Mouse (Mus musculus): ENCODE data around the gene Sp3.
"Not testable (repeated sequence)": the region's sequence is repeated elsewhere in the genome, so short reads cannot be mapped to it uniquely, and the experiment has no call there.

The Sp3 gene

GRCm38 (mm10) chr2:72980337-72981074, at the start of gene Sp3:
Gene Sp3, minus strand, starts transcription at chr2:72980446.
- DNase-seq (ENCODE audit: low read depth, low spot score), result peak; percentile 96

- no peak for DNase-seq (ENCODE audit: low read depth, low spot score)
Observed at GRCm38 (mm10) chr2:73029846-73030245, 49.6 kb upstream of the Sp3 start.

DNA sequence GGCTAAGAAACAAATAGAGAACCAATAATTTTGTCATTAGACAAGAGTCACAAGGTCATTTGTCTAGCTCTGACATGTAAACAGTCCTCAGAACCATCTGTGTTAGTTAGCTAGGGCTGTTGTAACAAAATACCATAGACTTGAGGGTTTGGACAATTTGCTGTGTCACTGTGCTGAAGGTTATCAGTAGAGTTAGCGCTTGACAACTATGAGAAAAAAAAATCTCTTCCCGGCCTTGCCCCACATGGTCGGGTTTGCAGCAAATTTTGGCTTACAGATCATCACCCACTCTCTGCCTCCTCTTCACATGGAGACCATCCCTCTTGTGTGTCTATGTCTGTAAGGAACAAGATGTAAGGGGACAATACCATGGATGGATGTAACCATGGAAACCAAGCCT, 47.8 kb upstream of the Sp3 start:
- DNase-seq (ENCODE audit: low read depth, low spot score), result no peak

DNA sequence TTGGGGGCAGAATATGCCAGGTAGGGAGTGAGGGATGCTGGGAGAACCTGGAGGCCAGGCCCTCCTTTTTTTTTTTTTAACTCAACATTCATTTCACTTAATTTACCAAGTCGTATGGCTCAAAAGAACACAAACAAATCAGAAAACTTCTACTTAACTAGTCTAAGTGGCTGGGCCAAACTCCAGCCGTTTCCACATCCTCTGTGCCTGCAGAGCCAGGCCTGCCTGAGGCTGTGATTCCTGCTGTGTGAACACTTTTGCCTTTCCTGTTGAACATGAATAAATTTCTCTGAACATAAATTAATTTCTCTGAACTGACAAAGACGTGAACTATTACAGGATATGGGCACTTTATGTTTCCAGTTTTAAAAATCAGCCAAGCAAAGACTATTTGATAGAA, 46.9 kb upstream of the Sp3 start:
- no peak for DNase-seq (ENCODE audit: low read depth, low spot score)

- peak; percentile 97 for DNase-seq (ENCODE audit: low read depth, low spot score)
Observed at GRCm38 (mm10) chr2:73023803-73024202, 43.6 kb upstream of the Sp3 start.

DNA sequence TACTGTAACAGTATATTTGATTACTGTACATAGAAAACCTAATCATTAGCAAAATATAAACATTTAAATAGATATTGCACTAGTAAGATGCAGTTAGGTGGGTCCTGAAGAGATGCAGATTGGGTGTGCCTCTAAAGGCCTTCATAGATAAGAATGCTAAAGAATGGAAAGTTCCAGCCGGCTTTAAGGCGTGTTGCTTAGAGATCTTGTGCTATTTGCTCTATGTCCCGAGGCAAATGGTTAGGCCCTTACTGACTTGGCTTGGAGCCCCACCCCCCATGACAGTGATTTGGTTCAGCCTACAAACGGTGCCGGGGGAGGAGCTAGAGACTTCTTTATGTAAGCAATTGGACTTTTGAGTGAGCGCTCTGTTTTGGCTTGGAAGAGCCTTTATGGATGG, 40.8 kb upstream of the Sp3 start:
- peak; percentile 95 for DNase-seq (ENCODE audit: low read depth, low spot score)

- DNase-seq (ENCODE audit: low read depth, low spot score), result no peak
Observed at GRCm38 (mm10) chr2:73019371-73020146, 39.3 kb upstream of the Sp3 start.

- DNase-seq (ENCODE audit: low read depth, low spot score), result not testable (repeated sequence)
Observed at GRCm38 (mm10) chr2:73014063-73014462, 33.8 kb upstream of the Sp3 start.

DNA sequence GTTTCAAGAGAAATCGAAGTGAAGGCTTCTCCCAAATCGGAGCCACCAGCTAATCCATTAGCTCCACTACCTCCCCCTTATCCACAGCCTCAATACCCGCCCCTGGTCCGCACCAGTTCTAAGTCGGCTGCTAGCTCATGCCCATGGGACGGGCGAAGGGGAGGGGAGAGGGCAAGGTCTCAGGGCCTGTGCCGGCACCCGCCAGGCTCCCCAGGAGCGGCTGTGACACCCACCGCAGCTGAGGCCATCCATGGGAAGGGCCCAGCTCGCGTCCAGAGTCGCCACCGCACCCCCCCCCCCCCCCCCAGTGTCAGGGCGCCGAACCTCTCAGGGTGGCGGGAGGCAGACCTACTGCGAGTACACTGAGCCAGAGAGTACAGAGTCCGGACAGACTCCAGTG, 32.4 kb upstream of the Sp3 start:
- no peak for DNase-seq (ENCODE audit: low read depth, low spot score)

DNA sequence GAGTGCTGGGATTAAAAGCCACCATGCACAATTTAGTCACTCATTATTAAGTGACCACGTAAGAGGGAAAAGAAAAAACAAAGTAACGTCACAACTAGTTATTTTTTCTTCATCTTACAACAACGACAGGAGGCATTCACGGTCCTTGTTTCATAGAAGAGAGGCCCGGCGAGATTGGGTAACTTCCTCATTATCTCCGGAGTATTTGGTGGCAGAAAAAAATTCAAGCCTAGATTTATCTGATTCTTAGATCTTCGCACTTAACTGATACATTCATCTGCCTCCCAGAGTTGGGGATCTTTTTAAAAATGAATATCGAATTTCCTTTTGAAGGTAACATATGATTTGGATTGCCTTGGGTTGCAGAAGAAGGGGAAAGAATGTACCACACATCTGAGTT, 27.2 kb upstream of the Sp3 start:
- no peak for DNase-seq (ENCODE audit: low read depth, low spot score)

DNA sequence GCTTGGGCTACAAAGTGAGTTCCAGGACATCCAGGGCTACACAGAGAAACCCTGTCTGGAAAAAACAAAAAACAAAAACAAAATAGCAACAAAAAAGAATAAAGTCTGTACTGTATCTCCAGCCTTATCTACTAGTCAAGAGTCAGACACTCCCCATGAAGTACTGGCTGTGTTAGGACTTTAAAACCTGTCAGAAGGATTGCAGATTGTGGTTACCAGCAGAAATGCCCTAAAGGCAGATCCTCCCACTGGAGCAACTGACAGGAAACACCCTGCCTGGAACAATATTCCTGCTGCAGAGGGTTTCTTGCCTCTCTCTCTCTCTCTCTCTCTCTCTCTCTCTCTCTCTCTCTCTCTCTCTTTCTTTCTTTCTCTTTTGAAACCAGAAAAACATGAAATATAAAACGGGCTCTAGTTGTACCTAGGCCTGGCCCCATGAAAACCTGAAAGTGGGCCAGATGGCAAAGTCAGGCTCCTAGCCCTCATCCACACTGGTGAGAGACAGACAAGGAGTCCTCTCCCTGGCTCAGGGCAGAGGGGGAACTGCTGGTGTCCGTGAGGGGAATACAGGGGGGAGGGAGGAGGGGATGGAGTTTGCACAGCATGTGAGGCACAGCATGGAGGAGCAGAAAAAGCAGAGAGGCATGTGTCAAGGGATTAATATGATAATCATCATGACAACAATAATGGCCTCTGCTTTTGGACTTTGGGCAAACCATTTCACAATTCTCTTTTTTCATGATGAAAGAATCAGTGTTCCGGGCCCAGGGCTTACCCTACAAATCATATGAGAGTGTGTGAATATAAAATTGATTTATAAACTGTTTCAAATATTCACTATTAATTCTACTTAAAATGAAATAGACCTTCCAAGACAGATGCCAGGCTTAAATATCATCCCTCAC, 25.6 kb upstream of the Sp3 start:
- DNase-seq (ENCODE audit: low read depth, low spot score), result no peak

DNA sequence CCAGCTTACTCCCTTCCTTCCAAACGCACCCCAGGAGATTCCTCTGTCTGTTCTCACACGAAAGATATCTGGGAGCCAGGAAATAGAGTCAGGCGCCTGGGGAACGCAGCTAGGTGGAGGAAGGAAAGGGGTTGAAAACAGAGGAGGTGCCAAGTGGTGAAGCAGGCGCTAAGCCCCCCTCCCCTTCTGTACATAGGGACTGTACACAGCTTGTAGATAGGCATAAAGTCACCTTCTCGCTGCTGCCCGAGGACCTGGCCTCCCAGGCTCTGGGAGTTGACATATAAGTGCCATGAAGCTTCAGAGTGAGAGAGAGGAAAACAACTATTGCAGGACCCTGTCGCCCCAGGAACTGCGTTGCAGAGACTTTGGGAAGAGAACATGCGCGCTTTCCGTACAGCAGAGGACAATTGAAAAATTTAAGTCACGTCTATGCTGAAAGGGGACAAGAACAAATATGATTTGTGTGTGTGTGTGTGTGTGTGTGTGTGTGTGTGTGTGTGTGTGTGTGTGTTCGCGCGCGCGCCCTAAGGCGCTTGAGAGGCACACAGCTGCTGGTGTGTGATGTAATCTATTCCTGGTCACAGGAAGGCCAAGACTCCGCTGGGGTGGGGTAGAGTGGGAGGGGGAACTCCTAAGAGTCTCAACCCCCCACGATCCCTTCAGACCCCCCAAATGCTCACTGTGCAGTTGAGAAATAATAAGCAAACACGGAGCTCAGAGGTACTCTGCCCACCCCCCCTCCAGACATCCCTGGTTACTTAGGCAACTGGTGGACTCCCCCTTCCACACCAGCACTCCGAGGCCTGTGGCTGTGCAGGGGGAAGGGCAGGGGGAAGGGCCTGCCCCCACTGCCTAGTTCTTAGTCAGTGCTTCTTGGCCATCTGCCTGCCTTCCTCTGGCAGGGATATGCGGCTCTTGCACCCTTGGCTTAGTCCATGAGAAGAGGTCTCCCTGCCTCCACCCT, 23.8 kb upstream of the Sp3 start:
- peak; percentile 35 for DNase-seq (ENCODE audit: low read depth, low spot score)

- DNase-seq (ENCODE audit: low read depth, low spot score), result no peak
Observed at GRCm38 (mm10) chr2:73003049-73003448, 22.8 kb upstream of the Sp3 start.

GRCm38 (mm10) chr2:73002451-73002850, 22.2 kb upstream of the Sp3 start:
- DNase-seq (ENCODE audit: low read depth, low spot score), result no peak

DNA sequence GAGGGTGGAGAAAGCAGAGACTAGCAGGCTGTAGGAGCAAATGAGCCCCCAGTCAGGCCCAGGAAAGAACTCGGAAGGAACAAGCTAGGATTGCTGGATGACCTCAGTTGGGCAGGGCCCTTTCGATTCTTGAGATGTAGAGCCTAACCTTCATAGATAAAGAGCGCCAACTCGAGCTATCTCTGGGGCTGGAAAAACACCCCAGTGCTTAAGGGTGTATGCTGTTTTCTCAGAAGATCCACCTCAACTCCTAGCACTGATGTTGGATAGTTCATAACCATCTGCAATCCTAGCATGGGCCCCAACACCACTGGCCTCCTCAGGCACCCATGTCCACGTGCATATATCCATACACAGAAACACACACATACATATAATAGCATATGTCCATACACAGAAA, 21.7 kb upstream of the Sp3 start:
- no peak for DNase-seq (ENCODE audit: low read depth, low spot score)

DNA sequence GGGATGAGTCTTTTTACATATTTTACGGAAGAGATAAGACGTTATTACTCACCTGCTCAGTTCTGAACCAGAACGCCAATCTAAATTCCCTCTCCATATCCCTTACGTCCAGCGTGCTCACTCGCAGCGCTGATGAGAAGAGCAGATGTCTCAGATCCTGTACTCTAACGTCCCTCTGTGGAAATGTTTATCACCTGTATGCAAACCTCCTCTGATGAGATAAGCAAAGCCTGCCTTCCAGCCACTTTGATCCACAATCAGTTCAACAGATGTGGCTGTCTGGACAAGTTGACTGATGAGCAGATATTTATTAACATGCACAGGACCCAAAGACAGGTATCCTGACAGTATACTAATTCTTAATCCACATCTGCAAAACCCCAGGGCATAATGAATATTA, 19.9 kb upstream of the Sp3 start:
- no peak for DNase-seq (ENCODE audit: low read depth, low spot score)

DNA sequence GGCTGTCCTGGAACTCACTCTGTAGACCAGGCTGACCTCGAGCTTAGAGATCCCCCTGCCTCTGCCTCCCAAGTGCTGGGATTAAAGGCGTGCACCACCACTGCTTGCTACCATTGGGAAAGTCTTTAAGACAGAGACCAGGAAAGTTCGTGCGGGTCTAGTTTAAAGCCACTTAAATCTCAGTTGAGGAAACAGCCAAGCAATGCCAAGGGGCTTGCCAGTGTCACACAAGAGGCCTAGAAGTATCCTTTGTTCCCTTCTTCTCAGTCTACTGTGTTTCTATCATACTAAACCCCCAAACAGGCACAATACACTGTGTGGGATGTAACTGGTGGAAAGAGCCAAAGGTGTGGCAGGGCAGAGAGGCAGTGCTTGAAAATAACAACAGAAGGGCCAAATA, 17.3 kb upstream of the Sp3 start:
- no peak for DNase-seq (ENCODE audit: low read depth, low spot score)

GRCm38 (mm10) chr2:72996808-72997378, 16.6 kb upstream of the Sp3 start:
- DNase-seq (ENCODE audit: low read depth, low spot score), result peak; percentile 75

DNA sequence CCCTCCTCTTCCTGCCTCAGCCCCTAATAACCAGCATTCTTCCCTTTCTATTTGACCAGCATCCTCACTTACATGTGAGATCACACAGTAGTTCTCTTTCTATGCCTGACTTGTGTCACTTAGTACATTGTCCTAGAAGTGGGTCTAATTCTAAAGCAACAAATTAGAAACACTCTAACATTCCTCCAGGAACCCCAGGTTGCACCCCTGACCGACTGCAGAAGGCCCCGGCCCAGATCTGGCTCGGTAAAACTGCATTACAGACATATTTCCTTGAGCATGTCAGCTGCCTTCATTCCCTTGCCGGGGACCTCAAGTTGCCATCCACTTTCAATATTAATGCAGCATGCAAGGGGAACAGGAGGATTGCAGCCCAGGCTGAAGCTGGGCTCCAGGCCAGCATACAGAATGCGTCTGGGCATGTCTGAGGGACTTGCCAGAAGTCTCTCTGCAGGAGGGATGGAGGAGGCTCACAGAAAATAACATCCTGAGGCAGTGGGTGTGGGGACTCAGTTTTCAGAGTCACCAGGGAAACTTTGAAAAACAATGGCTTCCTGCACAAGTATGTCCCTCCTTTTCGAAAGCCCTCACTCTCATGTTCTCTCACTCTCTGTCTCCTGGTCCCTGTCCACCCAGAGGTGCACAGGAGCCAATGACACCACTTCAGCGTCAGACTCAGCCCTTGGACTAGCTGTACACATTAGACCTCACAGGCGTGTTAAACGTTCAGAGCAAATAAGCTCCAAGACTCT, 15.3 kb upstream of the Sp3 start:
- peak; percentile 84 for DNase-seq (ENCODE audit: low read depth, low spot score)

DNA sequence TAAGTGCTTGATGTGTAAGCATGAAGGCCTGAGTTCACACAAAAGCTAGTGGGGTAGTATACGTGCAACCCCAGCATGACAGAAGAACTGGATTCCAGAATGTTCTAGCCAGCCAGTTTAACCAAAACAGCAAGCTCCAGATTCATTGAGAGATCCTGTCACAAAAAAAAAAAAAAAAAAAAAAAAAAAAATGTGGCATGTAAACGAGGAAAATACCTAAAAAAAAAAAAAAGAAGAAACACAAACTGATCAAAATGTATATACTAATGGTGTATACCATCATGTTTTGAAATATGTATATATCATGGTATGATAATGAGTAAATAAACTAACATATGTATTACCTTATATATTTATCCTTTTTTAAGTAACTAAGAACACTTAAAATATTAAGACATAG, 13.9 kb upstream of the Sp3 start:
- no peak for DNase-seq (ENCODE audit: low read depth, low spot score)

Data from ES-CJ7 (cell line).